Mouse (Mus musculus): ENCODE measurements around the gene Rapgef4.

The Rapgef4 gene

DNA sequence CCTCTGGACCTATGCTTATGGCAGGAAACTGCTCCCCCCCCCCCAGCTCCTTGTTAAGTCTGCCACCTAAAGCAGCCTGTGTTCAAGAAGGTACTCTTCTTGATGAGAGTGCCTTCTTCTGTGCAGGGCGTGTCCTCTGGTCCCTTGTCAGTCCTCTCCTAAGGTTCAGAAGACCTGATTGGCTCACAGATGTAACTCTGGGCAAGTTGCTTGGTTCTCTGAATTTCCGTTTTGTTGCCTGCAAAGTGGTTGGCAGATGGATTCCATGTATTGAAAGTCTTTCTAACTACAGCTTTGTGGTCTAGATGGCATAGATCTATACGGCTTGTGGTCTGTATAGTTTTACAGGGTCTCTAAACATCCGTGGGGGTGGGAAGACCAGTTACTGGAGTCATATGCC lies 101.8 kb downstream of the Rapgef4 start:
- DNase-seq: no peak

DNA sequence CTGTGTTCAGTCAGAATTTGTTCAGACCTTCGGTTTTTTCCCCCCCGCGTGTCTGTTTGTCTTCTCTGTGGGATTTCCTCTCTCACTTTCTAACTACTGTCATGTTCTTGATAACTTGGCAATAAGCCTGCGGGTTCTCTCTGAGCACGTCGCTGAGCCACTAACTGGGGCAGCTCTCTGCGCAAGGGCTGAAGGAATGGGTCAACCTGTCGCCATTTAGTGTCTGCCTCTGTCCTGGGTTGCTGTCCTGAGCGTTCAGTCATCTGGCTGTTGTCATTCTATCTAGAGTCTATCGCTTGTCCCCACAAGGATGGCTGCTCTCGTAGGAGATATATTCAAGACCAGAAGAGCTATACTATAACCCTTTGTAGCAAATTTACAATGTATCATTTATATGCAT lies 107.8 kb downstream of the Rapgef4 start:
- DNase-seq: no peak

DNA sequence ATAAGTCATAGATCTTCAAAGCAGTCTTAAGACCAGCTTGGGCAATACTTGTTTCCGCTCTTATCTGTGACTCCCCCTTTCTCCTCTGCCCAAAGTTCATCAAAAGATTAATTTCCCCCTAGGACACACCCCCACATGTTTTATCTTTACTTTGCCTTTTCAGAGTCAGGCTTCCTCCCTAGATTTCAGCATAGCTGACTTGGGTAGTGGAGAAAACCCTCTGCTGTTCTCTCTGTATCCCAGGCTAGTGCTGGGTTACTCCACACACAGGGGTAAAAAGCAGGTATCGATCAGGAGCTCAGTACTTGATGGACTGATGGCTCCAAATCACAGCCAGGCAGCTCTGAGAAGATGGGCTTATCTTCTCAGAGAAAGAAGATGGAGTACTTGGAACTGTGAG lies 109.0 kb downstream of the Rapgef4 start:
- no peak for DNase-seq

DNA sequence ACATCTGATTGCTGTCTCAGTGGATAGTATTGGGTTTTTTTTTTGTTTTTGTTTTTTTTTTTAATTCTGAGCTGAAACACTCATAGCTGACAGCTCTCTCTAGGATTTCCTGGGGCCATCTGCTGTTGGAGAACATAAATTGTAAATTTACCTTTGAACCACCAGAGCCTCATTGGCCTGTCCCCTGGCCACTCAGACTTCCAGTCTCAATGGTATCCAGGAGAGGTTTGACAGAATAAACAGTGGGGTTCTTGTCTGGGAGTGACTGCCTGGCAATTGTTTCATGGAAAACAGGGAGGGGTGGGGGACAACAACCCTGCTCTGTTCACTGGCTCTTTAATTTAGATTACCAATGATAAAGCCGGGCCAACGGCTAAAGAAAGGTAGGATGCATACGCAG lies 111.0 kb downstream of the Rapgef4 start:
- no peak for DNase-seq

DNA sequence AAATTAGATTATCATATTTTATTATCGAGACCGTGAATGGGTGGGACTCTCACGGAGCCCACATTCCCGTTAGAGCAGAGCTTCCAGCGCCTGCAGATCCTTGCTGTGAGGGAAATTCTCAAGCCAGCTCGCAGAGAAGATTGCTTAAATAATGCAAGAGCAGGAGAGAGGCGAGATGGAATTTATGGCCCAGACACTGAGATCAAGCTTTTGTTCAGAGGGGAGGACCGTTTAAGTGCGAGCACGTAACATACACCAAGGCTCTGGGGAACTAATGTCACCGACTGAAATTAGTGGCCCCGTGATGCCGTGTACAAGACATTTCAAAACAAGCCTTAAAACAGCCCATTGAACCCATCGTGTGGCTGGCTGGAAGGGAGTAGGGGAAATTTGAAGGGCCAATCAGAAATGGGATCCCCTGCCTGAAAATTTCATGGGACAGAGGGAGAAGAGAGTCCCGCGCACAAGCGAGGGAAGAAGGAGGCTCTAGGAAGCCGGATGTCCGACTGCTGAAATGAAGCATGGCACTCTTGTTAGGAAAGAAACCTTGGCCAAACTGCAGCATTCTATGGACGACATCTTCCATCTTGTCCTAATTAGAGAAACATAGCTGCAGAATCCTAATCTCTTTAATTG lies 112.5 kb downstream of the Rapgef4 start:
- DNase-seq: no peak

DNA sequence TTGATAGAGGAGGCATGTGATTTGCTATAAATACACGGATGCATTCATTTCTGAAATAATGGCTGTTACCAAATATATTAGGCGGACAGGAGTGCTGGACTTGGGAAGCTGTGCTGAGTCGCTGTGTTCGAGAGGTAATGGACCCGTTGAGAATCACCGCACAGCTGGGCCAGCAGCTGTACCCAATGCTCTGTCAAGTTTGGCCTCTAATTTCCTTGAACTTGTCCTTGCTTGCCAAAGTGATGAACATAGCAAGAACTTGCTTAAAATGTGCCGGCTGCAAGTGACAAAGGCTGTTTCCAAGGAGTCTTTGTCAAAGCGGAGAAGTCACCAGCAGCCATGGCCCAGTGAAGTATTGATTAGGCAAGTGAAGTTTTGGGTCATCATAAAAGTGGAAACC lies 113.0 kb downstream of the Rapgef4 start:
- DNase-seq: no peak

DNA sequence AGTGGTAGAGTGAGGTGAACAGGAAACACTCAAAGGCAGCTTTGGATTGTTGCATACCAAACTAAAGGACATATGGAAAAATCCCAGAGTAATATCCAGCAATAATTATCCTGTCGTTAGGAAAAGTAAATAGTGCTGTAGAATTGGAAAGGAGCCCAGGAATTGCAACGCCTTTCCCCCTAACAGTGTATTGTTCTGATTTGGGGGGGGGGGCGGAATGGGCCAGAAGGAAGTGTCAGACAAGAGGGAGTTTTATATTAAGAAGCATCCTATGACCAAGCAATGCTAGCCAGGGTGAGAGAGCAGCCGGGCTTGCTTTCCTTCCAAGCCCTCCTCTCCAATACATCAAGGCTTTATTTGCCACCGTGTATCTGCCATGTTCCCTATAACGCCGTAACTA lies 113.4 kb downstream of the Rapgef4 start:
- no peak for DNase-seq

DNA sequence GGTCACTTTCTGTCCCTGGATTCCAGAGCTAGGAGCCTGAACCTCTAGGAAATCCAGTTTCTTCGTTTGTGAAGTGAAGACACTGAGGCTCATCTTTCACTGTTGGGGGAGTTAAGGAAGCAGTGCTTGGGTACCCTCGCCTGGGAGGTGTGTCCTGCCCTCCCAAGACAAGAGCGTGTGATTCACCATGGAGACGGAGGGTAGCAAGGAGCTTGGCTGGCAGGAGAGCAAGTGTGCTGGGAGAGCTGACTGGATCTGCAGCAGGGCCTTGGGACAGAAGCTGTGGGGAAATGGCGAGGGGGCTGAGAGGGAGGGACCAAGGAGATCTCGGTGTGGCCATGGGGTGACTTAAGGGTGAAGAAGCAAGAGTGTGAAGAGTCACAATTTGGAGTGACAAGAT lies 114.0 kb downstream of the Rapgef4 start:
- DNase-seq: no peak

DNA sequence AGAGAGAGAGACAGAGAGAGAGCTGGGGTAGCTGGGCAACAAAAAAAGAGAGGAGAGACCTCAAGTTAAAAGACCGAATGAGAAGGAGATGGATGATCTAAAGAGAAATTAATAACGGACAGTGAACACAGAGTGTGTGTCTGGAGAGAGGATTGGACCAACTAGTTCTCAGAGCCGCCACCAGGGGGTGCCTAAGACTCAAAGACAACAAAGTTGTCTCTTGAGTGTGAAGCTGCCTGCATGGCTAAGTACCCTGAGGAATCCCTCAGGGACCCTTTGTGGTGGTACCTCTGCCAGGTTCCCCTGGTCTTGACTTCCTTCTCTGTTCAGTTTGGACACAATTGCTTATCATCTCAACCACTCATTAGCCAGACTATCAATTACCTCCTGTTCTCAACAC lies 115.3 kb downstream of the Rapgef4 start:
- no peak for DNase-seq

DNA sequence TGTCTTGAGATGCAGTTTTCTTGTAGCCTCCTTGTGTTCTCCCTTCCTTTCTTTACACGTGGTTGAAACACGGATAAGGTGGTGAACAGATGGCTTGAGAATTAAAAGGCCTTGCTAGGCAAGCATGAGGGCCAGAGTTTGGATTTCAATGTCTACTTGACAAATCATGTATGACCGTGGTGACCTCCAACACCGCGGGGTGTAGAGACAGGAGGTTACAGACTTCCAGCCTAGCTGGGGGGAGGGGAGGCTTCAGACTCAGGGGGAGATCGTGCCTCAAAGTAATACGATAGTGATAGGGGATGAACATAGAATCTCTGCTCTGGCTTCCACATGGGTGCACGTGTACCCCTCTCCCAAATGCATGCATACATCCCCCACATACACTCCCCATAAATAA lies 117.3 kb downstream of the Rapgef4 start:
- DNase-seq: no peak

DNA sequence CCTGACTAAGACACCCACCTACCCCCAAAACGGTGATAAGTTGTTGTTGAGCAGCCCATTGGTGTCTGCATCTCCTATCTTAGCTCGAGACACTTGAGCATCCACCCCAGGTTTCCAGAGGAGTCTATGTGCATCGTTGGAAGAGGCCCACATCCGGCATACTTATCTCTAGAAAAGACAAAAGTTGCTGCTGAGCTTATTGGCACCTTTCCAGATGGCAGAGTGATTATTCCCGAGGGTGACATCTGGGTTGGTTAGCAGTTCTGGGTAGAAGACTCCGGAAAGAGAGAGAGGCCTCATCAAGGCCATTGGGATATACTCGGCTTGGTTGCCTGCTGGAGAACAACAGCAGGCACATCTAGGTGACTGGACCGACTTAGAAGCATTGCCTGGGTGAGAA lies 123.6 kb downstream of the Rapgef4 start:
- DNase-seq: no peak

DNA sequence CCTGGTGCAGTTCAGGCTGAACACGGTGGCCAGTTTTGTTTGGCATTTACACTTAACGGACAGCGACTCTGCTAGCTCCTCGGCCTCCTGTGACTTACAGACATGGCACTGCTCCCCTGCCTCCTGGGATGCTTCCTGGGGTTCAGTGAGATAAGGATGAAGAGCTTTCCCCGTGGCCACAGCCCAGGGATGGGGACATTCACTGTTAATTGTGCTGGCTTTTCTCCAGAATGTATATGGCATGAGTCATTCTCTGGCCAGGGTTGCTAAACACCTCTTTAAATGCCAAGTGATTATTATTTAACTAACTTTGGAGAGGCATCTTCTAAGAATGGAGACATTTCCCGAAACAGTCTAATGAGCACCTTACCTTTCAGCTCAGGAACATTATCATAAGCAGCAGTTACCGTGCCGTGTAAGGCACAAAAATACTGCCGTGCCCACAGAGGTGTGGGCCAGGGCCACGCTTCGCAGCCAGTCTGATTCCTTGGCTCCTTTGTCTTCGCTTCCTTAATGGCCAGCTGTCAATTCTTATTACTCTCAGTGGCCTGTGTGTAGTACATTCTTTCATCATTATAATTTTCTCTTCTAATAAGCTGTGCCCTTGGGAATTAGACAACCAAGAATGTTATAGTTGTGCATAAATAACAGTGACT lies 126.6 kb downstream of the Rapgef4 start:
- DNase-seq: peak; percentile 34

DNA sequence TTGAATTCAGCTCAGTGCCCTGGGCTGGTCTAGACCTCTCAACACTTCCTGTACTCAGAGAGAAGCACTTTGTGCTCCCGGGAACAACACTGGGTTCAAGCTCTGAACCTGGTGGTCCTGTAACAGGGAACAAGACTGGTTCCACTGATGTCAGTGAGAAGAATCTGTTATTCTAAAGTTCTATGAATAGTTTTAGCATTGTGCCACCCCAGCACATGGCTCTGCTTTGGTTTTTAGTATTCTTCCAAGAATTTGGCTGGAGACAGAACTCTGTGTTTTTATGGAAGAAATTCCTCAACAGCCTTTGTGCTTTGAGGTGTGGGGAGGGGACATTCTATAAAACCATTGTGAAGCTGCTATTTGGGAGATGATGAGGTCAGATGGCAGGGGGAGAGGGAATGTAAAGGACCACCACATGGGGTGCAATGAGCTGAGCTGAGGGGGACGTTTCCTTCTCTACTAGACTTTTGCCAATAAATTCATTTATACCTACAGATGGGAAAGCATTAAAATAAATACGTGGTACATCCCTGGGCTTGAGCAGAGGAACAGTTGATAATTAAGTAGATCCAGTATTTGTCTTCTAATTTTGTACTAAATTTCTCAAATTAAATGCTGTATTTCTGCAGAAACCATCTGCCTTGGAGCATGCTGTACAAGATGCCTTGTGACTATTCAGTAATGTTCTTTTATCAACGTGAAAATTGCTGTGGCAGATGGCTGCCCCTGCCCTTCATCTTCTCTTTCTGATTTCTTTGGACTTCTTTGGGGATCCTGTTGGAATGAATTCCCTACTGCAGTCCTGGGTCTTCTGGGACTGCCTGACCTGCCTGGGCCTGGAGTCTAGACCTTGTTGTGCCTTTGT lies 127.6 kb downstream of the Rapgef4 start:
- DNase-seq: no peak

DNA sequence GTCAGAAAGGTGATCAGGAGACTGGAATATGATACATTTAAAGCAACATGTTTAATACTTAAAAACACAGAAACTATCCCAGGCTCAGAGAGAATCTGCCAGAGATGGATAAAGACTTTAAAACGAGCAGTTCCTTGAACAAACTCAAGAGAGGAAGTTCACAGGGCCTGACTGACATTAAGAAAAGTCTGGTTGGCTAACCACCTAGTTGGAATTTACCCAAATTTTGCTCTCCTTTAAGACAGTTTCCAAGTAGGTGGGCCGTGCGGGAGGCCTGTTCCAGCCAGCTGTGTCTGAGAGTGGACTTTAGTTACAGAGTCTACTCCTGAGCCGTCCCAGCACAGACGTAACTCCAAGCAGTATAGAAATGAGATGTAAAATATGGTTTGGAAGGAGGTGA lies 129.4 kb downstream of the Rapgef4 start:
- no peak for DNase-seq

DNA sequence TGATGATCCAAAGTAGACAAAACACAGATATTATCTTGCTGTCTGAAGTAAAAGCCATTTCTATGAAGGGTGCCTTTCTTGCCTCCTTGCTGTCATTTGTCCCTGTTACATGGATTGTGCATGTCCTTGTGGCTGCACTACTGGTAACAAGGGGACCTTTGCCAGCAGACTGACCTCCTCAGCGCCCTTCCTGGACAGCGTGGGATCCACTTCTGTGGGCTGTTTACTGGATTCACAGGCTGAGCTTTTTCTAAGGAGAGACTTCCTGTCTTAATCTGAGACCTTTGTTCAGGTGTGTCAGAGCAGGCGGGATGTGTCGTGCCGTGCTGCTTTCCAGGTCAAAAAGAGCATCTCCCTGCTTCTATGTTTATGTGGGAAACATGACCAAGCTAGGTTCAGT lies 132.7 kb downstream of the Rapgef4 start:
- DNase-seq: no peak

DNA sequence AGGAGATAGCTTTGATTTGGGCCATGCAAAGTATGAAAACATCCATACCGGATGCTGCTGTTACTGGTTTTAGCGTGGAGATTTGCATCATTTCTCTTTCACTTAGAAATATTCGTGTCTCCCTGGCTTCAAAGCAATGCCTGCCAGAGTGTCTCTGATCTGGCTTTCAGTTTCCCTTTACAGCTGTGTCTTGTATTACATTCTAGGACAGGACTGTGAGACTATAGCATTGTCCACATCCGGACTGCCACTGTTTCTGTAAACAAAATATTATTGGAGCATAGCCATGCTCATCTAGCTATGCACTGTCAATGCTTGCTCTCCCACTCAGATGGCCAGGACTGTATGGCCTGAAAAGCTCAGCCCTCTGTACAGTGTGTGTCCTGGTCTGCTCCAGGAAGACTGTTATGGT lies 133.1 kb downstream of the Rapgef4 start:
- no peak for DNase-seq

DNA sequence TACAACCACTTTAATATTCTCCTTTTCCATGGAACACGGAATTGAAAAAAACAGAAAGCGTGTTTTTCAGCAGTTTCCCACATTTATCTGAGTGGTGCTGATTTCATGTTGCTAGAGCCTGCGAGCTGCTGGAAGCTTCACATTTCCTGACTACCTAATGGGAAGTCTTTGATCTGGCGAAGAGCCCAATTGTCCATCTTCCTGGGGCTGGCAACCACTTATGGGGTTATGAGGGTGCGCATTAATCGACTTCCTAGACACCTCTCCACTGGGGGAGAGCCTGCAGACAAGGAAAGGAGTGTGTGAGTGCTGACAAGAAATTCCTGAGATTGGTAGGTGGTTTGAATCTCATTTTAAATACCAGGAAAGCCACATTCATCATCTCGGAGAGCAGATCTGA lies 135.1 kb downstream of the Rapgef4 start:
- peak; percentile 33 for DNase-seq

DNA sequence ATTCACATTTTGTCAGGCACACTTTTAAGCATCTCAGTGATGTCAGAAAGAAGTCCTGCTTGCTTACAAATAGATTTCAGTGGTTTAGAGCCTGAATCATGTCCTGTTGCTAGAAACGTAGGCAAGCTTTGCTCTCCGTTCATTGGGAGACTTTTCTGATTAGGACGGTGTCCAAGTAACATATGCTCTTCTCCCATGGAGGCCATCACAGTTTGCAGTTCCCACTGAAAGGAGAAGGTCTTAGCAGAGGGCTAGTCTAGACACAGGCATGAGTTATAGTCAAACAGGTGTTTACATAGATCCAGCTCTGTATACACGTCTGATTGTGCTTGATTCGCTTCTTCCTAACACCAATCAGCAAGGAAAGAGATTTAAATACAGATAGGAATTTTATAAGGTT lies 135.7 kb downstream of the Rapgef4 start:
- peak; percentile 52 for DNase-seq

DNA sequence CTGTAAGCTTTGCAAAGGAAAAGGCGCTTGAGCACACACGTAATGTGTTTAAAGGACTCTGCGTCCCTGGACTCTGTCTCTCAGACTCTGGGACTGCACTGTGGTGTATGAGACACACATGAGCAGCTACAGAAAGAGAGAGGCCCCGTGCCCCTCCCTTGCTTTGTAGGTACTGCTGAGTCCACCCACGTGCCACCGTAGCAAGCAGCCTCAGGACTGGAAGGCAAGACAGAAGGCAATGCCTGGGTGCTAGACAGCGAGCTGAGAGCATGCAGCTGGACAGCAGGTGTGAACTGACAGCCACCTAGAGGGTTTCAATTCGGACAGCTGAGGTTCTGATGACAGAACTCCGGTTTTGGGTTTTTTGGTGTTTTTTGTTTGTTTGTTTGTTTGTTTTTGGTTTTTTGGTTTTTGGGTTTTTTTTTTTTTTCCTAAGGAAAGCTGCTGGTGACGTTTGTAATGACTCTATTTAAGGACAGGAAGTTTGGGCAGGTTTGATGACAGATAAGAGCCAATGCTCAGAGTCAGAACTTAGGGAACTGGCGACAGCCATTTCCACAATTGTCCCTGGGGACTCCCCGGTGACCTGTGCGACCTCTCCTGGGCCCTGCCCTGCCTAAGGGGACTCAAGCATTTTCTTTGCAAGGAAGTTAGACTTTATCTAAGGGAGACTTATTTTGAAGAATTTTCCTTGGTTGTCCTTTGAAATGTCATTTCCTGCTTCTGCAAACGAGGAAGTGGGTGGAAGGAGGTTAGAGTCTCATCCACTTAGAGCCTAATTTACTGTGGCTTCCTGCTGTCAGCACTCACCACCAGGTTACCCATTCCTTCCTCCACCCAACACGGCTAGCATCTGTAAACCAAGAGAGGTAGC lies 136.3 kb downstream of the Rapgef4 start:
- DNase-seq: no peak

DNA sequence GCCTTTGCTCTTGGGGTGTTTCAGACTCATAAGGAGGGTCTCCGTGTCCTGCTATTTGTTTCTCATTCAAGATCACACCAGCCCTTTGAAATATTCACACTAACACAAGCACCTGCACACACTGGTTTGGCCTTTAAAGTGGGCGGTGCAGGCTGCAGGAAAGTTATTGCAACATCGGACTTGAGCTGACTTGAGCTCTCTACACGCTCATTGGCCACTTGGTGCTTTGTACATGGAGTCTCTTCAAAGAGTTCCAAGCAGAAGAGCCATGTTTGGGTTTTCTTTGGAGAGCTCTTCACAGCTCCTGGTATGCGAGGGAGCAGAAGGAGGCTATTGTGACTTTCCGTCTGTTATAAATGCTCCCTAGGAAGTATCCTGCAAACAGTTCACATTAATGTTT lies 139.2 kb downstream of the Rapgef4 start:
- DNase-seq: no peak

DNA sequence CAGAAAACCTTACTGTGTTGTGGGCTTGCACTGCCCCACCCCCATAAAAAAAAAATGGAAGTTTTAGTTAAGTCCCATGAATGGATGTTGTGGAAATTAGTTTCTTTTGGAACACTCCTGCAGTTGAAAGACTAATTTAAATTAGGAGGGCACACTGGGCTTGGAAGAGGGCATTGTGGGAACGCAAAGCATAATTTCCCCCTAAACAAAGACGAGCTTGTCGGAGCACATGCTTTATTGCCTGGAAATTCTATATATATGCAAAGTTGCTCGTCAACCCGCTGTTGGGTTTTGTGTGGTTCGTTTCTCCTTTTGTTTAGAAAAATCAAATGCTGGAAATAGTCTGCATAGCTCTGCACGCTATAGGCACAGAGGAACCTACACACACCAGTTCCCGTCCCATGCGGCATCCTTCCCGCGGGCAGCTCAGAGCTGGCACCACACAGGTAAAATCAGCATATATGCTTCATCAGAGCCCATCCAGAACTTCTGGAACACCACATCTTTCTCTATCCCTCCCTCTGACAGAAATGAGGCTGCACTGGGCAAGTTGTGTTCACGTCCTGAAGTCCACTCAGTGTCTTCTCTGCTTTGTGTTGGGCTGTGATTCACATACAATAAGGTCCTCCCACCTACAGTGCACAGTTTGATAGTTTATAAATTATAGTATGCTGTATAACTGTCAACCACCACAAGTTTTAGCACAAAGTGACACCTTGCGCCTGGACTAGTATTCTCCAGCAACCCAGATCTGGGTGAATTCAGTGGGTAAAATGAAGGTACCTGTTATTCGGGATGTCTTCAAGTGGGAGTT lies 141.6 kb downstream of the Rapgef4 start:
- no peak for DNase-seq

DNA sequence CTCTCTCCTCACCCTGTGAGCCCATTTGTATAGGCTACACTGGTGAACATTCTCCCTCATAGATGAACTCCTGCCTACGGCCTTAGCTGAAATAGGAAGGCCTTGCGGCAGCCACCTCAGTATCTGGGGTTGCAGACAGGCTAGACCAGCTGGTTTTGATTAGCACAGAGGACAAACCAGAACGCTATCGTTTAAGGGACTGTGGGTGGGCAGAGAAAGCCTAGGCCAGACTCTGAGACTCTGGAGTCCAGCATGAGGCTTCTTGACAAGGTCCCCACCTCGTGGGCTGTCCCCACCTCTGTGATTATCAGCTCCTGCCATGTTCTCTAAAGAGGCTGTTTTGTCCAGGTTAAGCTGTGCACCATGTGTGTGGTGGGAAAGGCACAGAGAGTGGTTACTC lies 142.8 kb downstream of the Rapgef4 start:
- DNase-seq: no peak
